Mouse (Mus musculus) inflammation-experienced regulatory T-cells, adult 6 months (primary cell): ENCODE data around the gene Arrdc2. TPM values are rescaled to one million over a fixed set of nuclear protein-coding genes. Genes with fewer than 3 reads are reported as not detected.

Source experiments
- ATAC-seq: one replicate; pipeline ENCODE4 v1.8.0; 2017
- polyA plus RNA-seq, 3 experiments: library from polyadenylated mRNA; unstranded; fragments of 100-300 nt; shearing (Covaris generic); gene quantifications; one replicate each; pipeline ENCODE4 v1.2.1; 2017

Gene Arrdc2
- polyA plus RNA-seq, result 1 to 10 TPM; 1.9 to 7.8 (median 3.7) TPM

DNA sequence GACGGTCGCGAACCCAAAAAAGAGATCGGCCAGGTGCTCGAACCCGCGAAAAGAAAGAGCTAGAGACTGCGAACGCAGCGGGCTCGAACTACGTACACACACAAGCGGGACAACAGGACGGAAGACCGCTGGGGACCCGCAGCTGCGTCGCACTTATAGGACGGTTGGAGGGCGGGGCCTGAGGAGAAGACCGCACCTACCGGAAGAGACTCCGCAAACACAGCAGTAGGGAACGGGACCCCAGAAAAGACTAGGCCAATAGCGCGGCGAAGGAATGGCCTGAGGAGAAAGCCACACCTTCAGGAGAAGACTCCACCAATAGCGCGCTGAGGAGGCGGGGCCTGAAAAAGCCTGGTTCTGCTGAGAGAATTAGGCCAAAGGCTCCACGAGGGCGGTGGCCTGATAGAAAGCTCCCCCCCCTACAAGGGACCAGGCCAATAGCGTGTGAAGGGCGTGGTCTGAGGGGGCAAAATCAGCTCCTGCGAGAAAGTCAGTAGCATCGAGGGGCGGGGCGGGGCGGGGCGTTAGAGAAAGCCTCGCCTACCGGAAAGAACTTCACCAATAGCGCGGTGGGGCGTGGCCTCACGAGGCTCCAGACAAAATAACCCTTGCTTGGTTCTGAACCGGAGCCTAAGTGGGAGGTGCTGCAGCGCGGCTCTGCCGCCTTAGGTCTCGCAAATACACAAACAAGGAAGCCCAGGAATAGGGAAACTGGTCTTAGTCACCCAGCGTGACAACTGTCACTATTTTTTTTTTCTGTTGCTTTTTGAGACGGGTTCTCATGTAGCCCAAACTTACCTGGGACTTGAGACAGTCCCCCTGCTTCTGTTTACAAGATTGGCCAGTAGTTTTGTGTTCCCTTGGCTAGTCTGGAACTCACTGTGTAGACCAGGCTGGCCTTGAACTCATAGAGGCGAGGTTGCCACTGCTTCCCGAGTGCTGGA, at the start of gene Arrdc2:
Arrdc2 (minus strand) TSS at position 313 of the 944 bp plus-strand sequence.
- peak; percentile 87 for ATAC-seq

DNA sequence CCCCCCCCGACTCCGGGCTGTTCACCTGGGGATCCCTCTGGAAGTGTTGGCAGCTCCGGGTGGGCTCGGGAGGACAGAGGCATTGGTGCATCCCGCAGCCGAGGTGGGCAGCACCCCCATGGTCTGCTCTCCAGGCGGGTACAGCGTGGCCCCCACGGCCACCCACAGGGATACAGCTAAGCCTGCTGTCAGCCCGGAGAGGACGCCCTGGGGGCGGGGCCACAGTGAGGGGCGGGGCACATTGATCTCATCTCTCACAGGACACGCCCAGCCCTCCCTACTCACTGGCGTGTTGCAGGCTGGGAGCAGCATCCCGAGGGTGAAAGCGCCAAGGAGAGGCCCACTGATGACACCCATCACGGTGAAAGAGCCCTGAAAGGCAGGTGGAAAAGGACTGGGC, 48.1 kb upstream of the Arrdc2 start:
- no peak for ATAC-seq

- ATAC-seq, result no peak
Observed at GRCm38 (mm10) chr8:70885612-70886011, 46.1 kb upstream of the Arrdc2 start.

- ATAC-seq, result no peak
Observed at GRCm38 (mm10) chr8:70884683-70885082, 45.2 kb upstream of the Arrdc2 start.

- ATAC-seq, result no peak
Observed at GRCm38 (mm10) chr8:70884186-70884585, 44.7 kb upstream of the Arrdc2 start.

DNA sequence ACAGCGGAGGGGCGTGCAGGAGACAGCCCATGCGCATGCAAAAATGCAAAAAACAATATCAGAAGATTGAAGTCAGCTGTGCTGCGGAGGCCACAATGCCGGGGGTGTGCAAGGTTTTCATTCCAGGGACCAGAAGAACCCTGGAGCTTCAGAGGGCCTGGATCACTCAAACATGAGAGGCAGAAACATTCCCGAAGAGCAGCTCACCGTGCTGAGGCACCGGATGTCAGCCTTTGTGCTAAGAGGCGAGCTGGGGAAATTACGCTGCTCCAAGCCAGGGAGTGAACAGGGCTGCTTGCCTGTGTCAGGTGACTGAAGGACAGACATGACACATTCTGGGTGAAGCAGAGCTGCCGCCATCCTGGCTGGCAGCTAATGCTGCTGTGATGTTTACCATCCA, 41.0 kb upstream of the Arrdc2 start:
- ATAC-seq, result no peak

GRCm38 (mm10) chr8:70880126-70880525, 40.6 kb upstream of the Arrdc2 start:
- no peak for ATAC-seq

- no peak for ATAC-seq
Observed at GRCm38 (mm10) chr8:70879500-70879899, 40.0 kb upstream of the Arrdc2 start.

GRCm38 (mm10) chr8:70878178-70878577, 38.7 kb upstream of the Arrdc2 start:
- ATAC-seq, result no peak

- no peak for ATAC-seq
Observed at GRCm38 (mm10) chr8:70876382-70876781, 36.9 kb upstream of the Arrdc2 start.

- ATAC-seq, result no peak
Observed at GRCm38 (mm10) chr8:70874441-70874840, 34.9 kb upstream of the Arrdc2 start.

DNA sequence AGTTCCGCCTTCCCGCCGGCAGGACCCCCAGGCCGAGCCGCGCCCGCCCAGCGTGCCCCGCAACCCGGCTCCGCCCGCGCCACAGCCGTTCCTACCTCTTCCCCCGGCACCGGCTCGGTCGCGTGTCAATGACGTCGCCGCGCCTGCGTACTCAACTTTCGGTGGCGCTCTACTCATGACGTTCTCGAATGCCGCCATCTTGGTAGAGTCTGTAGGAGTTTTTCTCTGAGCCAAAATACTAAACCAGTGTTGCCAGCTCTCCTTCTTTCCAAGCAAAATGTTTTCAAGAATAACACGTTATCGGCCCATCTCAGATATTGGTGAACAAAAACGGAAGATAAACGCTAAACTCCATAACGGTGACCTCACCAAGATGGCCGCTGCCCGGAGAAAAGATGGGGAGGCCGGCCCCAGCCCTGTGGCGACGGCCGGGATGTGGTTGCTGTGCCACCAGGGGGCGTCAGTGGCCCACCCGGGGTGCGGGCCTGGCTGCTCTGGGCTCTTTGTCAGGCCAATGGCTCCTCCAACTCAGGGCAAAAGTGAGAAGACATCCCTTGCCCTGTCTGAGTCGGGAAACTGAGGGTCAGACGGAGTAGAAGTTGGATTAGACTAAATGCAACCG, 34.0 kb upstream of the Arrdc2 start, which contains the start of gene Ccdc124:
Ccdc124 (minus strand) TSS at position 572 of the 622 bp plus-strand sequence.
- peak; percentile 84 for ATAC-seq

DNA sequence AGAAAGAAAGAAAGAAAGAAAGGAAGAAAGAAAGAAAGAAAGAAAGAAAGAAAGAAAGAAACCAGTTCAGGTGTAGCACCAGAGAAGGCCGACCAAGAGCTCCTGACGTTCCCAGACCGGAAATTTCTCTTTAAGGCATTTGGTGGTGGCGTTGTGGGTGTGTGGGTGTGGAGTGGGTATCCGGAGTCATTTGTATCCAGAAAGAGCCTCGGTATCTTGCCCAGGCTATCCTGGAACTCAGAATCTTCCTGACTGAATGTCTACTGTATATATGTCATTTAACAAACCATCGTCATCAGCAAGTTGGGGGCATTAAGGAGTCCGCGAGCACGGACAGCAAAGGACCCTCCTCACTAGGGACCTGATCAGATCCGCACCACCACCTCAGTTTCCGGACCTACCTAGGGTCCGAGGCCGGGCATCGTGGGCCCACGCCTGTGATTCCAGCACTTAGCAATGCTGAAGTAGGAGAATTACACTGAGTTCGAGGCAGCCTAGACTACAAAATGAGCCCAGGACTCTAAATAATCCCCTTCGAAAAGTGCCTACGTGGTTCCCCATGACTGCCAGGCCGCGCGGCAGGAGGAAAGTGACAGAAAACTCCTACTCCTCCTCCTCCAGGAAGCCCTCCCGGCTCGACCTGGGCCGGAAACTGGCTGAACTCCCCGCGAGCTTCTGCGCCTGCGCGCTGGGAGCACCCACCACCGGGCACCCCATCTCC, 33.3 kb upstream of the Arrdc2 start:
- no peak for ATAC-seq

DNA sequence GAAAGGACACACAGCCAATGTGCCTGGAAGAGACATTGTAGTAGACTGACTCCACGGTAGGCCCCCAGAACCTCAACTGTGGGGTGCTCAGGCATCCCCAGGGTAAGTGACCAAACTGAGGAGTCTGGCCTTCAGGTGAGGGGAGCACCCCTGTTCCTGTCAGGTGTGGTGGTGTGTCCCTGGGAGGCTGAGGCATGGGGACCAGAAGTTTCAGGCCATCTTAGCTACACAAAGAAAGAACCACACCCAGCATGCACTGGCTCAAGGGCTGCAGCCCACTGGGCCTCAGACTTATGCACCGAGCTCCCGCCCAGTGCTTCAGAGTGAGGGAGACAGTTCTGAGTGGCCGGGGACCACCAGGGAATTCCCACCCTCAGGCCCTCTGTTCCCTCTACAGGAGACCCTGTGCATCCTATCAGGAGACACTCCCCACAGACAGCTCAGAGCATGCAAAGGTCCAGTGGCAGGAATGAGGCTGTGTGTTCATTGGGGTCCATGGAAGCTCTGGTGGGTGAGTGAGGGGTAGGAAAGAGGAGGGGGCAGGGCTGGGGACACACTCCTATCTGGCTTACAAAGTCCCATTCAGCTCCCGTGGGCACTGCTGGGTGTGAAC, 31.8 kb upstream of the Arrdc2 start:
- no peak for ATAC-seq

- ATAC-seq, result no peak
Observed at GRCm38 (mm10) chr8:70869601-70870041, 30.1 kb upstream of the Arrdc2 start.

- ATAC-seq, result no peak
Observed at GRCm38 (mm10) chr8:70869199-70869571, 29.7 kb upstream of the Arrdc2 start.

- no peak for ATAC-seq
Observed at GRCm38 (mm10) chr8:70868559-70869198, 29.2 kb upstream of the Arrdc2 start.

DNA sequence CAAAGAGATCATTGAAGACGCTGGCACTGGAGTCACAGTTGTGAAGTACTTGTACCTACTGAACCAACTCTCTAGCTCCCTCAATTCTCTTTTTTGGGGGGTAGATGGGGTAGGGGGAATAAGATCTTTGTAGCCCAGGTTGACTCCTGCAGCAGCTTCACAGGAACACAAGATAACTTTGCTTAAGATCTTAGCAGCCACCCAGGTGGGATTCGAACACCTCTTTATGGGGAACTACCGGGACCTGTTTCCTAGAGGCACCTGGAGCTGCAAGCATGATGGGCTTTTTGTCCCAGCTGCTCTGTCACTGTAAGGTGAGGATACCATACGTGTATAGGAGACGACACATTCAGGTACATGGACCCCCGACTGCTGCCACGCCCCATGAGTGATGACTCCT, 27.0 kb upstream of the Arrdc2 start:
- no peak for ATAC-seq

DNA sequence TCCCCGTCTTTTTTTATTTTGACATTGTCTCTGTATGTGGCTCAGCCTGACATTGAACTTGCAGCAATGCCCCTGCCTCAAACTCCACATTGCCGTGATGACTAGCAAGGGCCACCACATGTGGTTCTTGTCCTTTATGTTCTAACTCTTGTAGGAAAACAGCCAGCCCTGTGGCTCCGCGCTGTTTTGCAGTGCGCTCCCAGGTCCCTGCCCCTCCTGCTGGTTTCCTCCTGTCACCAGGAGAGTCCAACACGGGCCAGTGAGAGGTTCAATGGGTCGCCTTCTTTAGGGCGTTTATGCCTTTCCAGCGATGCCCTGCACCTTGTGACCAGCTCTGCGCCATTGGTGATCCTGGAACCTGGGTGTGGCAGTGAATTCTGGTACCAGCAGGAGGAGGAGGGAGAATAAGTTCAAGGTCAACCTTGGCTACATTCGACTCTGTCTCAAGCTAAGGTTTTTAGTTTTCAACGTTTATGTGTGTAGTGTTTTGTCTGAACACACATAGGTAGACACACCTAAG, 26.5 kb upstream of the Arrdc2 start:
- ATAC-seq, result no peak

GRCm38 (mm10) chr8:70865350-70866000, 26.0 kb upstream of the Arrdc2 start:
- ATAC-seq, result peak; percentile 87

GRCm38 (mm10) chr8:70864712-70865221, 25.2 kb upstream of the Arrdc2 start:
- no peak for ATAC-seq
